Mouse (Mus musculus): ENCODE data around the gene Tas1r1. TPM values are rescaled to one million over a fixed set of nuclear protein-coding genes. Genes with fewer than 3 reads are reported as not detected.

Gene Tas1r1
- polyA plus RNA-seq, 1 experiment from 2014 or later, result 0.67 TPM

DNA sequence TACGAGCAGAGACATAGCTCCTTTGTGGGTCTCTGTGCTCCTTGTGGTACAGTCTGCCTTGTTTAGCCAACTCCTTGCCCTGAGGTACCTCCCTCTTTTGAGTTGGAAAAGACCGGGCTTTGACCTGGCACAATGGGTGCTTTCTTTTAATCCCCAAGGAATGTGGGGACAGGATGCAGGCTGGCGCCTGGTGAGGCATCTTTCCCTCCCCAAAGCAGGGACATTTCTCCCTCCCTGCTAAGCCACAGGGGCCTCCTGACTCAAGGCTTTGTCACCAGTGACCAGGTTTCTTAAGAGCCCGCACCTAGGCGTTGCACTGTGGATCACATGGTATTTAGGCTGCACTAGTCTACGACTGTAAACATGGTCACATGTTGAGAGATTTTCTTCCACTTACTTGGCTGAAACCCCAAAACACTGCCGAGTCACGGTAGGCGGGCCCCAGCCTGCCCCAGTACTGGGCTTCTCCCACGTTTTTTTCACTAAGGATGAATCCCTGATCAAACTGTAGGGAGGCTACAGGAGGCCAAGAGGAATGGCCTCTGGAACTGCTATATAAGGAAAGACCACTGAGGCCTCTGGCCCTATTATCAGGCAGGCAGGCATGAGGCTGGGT, 28.2 kb downstream of the Tas1r1 start:
- ATAC-seq (replicated peaks; ENCODE audit: low FRiP score), result 0 out of 2 replicates have a peak, but pooled peaks have one; percentile 7
- H3K4me3 ChIP-seq (ENCODE audit: low read depth, low read length), result peak overlapping the region; percentile 67
- peak overlapping the region; percentile 60 for H3K9ac ChIP-seq (ENCODE audit: low read length)
- H3K4me1 ChIP-seq (replicated peaks; ENCODE audit: control insufficient read depth, insufficient read depth, low read length), result peaks cover 28% of the 10 kb centered on the region
- WGBS, result under 1% methylated on average over 10 of the region's 10 CpGs
- H3K27ac ChIP-seq (ENCODE audit: low read depth, low read length), result no peak overlapping the region
- peak; percentile 63 for DNase-seq (ENCODE audit: low spot score)
- H3K27me3 ChIP-seq (ENCODE audit: control insufficient read depth, insufficient read depth, low read length), result peaks cover 21% of the 10 kb centered on the region
- H3K36me3 ChIP-seq (ENCODE audit: control insufficient read depth, insufficient read depth, low read length), result no peaks in the 10 kb centered on the region; the same call in 1 of the 2 replicates
- peak overlapping the region; percentile 100 for H3K4me2 ChIP-seq (ENCODE audit: low read depth, low read length, severe bottlenecking)
- no peaks in the 10 kb centered on the region for H3K9me3 ChIP-seq (ENCODE audit: control insufficient read depth, low read length)

DNA sequence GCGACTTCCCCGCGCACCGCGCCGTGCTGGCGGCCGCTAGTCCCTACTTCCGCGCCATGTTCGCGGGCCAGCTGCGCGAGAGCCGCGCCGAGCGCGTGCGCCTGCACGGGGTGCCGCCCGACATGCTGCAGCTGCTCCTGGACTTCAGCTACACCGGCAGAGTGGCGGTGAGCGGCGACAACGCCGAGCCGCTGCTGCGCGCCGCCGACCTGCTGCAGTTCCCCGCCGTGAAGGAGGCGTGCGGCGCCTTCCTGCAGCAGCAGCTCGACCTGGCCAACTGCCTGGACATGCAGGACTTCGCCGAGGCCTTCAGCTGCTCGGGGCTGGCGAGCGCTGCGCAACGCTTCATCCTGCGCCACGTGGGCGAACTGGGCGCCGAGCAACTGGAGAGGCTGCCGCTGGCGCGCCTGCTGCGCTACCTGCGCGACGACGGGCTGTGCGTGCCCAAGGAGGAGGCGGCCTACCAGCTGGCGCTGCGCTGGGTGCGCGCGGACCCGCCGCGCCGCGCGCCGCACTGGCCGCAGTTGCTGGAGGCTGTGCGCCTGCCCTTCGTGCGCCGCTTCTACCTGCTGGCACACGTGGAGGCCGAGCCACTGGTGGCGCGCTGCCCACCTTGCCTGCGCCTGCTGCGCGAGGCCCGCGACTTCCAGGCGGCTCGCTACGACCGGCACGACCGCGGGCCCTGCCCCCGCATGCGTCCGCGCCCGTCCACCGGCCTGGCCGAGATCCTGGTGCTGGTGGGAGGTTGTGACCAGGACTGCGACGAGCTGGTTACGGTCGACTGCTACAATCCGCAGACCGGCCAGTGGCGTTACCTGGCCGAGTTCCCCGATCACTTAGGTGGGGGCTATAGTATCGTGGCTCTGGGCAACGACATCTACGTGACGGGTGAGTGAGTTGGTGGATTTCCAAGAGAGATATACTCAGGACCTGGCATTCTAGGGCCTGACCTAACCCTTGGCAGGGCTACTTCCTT, 29.0 kb downstream of the Tas1r1 start:
- no peak for DNase-seq (ENCODE audit: low spot score)
- Histone ChIP-seq H3K9ac (ENCODE audit: low read length) (peak overlapping the region; percentile 60), H3K9me3 (ENCODE audit: control insufficient read depth, low read length) (no peaks in the 10 kb centered on the region), H3K4me2 (ENCODE audit: low read depth, low read length, severe bottlenecking) (peak overlapping the region; percentile 100), H3K27ac (ENCODE audit: low read depth, low read length) (no peak overlapping the region), H3K4me1 (replicated peaks; ENCODE audit: control insufficient read depth, insufficient read depth, low read length) (peaks cover 28% of the 10 kb centered on the region), H3K27me3 (ENCODE audit: control insufficient read depth, insufficient read depth, low read length) (peaks cover 21% of the 10 kb centered on the region), H3K4me3 (ENCODE audit: low read depth, low read length) (peak overlapping the region; percentile 67), H3K36me3 (ENCODE audit: control insufficient read depth, insufficient read depth, low read length) (no peaks in the 10 kb centered on the region; the same call in 1 of the 2 replicates)
- WGBS, result under 1% methylated on average over 109 of the region's 115 CpGs
- peak; percentile 75 for ATAC-seq (replicated peaks; ENCODE audit: low FRiP score)

DNA sequence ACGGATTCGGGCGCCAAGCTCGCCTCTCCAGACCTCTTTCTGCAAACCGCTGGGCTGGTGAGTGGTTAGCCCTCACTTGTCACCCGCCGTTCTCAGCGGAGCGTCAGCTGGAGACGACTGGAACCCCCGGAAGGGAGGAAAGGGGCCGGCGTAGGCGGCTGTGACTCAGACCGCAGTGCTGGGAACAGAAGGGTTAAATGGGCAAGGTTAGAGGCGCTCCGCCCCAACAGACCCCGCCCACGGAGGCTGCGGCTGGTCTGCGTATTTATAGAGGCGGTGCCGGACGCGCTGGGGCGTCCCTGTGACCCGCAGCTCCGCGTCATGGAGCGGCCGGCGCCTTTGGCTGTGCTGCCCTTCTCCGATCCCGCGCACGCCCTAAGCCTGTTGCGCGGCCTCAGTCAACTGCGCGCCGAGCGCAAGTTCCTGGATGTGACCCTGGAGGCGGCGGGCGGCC, 29.7 kb downstream of the Tas1r1 start, which contains the start of gene Klhl21:
TSS of gene Klhl21 (plus strand) at position 182 of the 454 bp plus-strand sequence.
- peak; percentile 88 for ATAC-seq (replicated peaks; ENCODE audit: low FRiP score)
- peak; percentile 95 for DNase-seq (ENCODE audit: low spot score)
- Histone ChIP-seq H3K9ac (ENCODE audit: low read length) (peak within 1 kb of the TSS; percentile 60), H3K27me3 (ENCODE audit: control insufficient read depth, insufficient read depth, low read length) (peaks cover 21% of the 10 kb centered on the region), H3K4me2 (ENCODE audit: low read depth, low read length, severe bottlenecking) (peak within 1 kb of the TSS; percentile 100), H3K4me3 (ENCODE audit: low read depth, low read length) (peak within 1 kb of the TSS; percentile 67), H3K27ac (ENCODE audit: low read depth, low read length) (no peak within 1 kb of the TSS), H3K36me3 (ENCODE audit: control insufficient read depth, insufficient read depth, low read length) (no peaks in the 10 kb centered on the region), H3K9me3 (ENCODE audit: control insufficient read depth, low read length) (no peaks in the 10 kb centered on the region), H3K4me1 (replicated peaks; ENCODE audit: control insufficient read depth, insufficient read depth, low read length) (peaks cover 28% of the 10 kb centered on the region)
- WGBS, result under 1% methylated on average over 43 of the region's 45 CpGs

DNA sequence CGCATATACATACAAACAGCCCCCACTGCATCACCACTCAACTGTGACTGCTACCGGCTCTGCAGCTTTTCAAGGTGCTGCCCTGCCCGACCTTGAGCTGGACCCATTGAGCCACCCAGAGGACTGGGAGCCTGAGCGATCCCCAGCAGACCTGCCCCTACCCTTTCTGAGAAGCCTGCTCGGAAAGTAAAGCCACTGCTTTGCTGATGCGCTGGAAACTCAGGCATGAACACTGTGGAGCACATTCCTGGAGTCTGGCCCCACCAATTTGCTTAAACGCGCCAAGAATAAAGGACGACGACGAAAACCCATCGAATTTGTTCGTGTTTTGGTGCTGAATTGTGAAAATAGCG, 30.2 kb downstream of the Tas1r1 start:
- peak overlapping the region; percentile 67 for H3K4me3 ChIP-seq (ENCODE audit: low read depth, low read length)
- WGBS, result under 1% methylated on average over 14 of the region's 14 CpGs
- H3K27ac ChIP-seq (ENCODE audit: low read depth, low read length), result no peak overlapping the region
- H3K4me1 ChIP-seq (replicated peaks; ENCODE audit: control insufficient read depth, insufficient read depth, low read length), result peaks cover 28% of the 10 kb centered on the region
- peaks cover 21% of the 10 kb centered on the region for H3K27me3 ChIP-seq (ENCODE audit: control insufficient read depth, insufficient read depth, low read length)
- no peak overlapping the region; the same call in 1 of the 2 replicates for H3K9ac ChIP-seq (ENCODE audit: low read length)
- no peaks in the 10 kb centered on the region for H3K36me3 ChIP-seq (ENCODE audit: control insufficient read depth, insufficient read depth, low read length)
- no peak for DNase-seq (ENCODE audit: low spot score)
- H3K4me2 ChIP-seq (ENCODE audit: low read depth, low read length, severe bottlenecking), result peak overlapping the region; percentile 100
- no peak for ATAC-seq (replicated peaks; ENCODE audit: low FRiP score)
- no peaks in the 10 kb centered on the region for H3K9me3 ChIP-seq (ENCODE audit: control insufficient read depth, low read length)

DNA sequence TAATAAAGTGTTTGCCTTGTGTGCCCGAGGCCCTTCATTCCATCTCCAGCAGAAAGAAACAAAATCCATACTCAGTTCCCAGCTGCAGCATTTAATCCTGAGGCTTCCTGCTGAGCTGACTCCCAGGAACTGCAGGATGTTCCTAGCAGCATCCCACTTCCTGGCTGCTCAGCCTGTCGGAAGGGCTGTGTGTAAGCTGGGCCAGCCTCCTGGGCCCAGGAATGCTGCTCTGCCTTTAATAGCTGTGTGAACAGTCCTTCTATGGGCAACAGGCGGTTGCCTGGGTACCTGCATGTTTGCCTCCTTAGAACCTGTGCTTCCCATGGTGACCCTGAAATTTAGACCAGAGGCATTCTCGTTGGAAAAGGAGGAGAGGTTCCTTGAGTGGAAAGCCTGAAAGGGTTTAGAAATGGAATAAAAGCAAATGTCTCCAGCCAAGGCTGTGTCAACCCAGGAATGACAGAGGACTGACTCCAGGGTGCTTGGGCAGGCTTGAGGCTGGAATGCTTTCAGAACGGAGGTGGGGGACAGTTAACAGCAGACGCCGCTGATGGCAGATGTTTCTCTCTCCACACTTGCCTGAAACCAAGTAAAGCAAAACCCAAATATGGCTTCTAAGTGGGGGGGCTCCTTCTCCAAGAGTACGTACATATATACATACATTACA, 30.8 kb downstream of the Tas1r1 start:
- Histone ChIP-seq H3K4me3 (ENCODE audit: low read depth, low read length) (peak overlapping the region; percentile 67; the same call in 1 of the 2 replicates), H3K27me3 (ENCODE audit: control insufficient read depth, insufficient read depth, low read length) (peaks cover 21% of the 10 kb centered on the region), H3K4me1 (replicated peaks; ENCODE audit: control insufficient read depth, insufficient read depth, low read length) (peaks cover 28% of the 10 kb centered on the region), H3K9me3 (ENCODE audit: control insufficient read depth, low read length) (no peaks in the 10 kb centered on the region), H3K9ac (ENCODE audit: low read length) (no peak overlapping the region; the same call in none of the 2 replicates), H3K27ac (ENCODE audit: low read depth, low read length) (no peak overlapping the region), H3K36me3 (ENCODE audit: control insufficient read depth, insufficient read depth, low read length) (no peaks in the 10 kb centered on the region), H3K4me2 (ENCODE audit: low read depth, low read length, severe bottlenecking) (peak overlapping the region; percentile 100)
- 5% methylated on average over 8 of the region's 8 CpGs for WGBS
- DNase-seq (ENCODE audit: low spot score), result no peak
- ATAC-seq (replicated peaks; ENCODE audit: low FRiP score), result no peak

DNA sequence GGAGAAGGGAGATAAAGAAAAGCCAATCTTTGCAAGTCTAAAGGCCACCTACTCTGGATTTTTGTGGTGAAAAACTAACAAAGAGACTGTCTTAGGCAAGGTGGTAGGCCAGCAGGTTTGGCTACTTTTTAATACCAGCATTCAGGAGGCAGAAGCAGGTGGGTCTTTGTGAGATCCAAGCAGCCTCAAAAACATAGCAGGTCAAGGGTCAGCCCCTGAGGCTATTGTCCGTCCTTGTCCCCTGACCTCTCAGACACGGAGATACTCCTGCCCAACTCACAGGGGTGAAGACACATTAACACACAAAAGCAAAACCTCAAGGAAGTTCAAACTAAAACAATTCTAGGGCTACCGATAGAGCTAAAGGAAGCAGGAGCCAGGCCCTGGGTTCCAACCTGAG, 31.6 kb downstream of the Tas1r1 start:
- peaks cover 28% of the 10 kb centered on the region for H3K4me1 ChIP-seq (replicated peaks; ENCODE audit: control insufficient read depth, insufficient read depth, low read length)
- WGBS, result 21% methylated on average over 3 of the region's 3 CpGs

DNA sequence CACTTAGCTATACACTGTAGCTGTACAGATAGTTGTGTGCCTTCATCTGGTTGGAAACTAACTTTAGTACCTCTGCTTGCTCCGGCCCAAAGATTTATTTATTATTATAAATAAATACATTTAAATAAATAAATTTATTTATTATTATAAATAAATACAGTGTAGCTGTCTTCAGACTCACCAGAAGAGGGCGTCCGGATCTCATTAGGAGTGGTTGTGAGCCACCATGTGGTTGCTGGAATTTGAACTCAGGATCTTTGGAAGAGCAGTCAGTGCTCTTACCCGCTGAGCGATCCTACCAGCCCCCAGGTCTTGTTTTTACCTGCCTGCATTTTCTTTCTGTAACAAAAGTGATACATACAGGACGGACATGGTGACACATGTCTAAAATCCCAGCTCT, 32.2 kb downstream of the Tas1r1 start:
- Histone ChIP-seq H3K4me3 (ENCODE audit: low read depth, low read length) (no peak overlapping the region), H3K27me3 (ENCODE audit: control insufficient read depth, insufficient read depth, low read length) (peaks cover 21% of the 10 kb centered on the region), H3K36me3 (ENCODE audit: control insufficient read depth, insufficient read depth, low read length) (no peaks in the 10 kb centered on the region), H3K9me3 (ENCODE audit: control insufficient read depth, low read length) (no peaks in the 10 kb centered on the region), H3K9ac (ENCODE audit: low read length) (no peak overlapping the region), H3K27ac (ENCODE audit: low read depth, low read length) (no peak overlapping the region), H3K4me2 (ENCODE audit: low read depth, low read length, severe bottlenecking) (no peak overlapping the region), H3K4me1 (replicated peaks; ENCODE audit: control insufficient read depth, insufficient read depth, low read length) (peaks cover 28% of the 10 kb centered on the region)
- no peak for DNase-seq (ENCODE audit: low spot score)
- WGBS, result 79% methylated on average over 6 of the region's 6 CpGs
- no peak for ATAC-seq (replicated peaks; ENCODE audit: low FRiP score)

More for the DNA sequence above, 31.6 kb downstream of the Tas1r1 start:
- peaks cover 21% of the 10 kb centered on the region for H3K27me3 ChIP-seq (ENCODE audit: control insufficient read depth, insufficient read depth, low read length)
- DNase-seq (ENCODE audit: low spot score) (no peak), ATAC-seq (replicated peaks; ENCODE audit: low FRiP score) (no peak)
- H3K4me3 ChIP-seq (ENCODE audit: low read depth, low read length), result no peak overlapping the region
- H3K27ac ChIP-seq (ENCODE audit: low read depth, low read length), result no peak overlapping the region
- H3K36me3 ChIP-seq (ENCODE audit: control insufficient read depth, insufficient read depth, low read length), result no peaks in the 10 kb centered on the region
- H3K9ac ChIP-seq (ENCODE audit: low read length), result no peak overlapping the region
- no peaks in the 10 kb centered on the region for H3K9me3 ChIP-seq (ENCODE audit: control insufficient read depth, low read length)
- H3K4me2 ChIP-seq (ENCODE audit: low read depth, low read length, severe bottlenecking), result no peak overlapping the region

DNA sequence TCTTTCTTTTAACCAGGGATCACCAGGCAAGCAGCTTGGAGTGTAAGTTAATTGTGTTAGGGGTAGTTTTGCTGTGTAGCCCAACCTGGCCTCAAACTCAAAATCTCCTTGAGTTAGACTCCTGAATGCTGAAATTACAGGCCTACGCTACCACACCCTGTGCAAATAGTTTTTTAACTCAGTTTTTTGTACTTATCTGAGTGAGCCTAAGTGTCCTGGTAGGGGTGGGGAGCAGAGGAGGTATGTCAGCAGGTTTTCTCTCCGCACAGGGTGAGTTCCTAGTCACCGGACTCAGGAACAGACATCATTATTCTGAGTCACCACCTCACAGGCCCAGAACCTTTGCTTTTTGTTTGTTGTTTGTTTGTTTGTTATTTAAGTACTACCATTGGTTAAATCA, 36.3 kb downstream of the Tas1r1 start:
- Histone ChIP-seq H3K36me3 (ENCODE audit: control insufficient read depth, insufficient read depth, low read length) (no peaks in the 10 kb centered on the region), H3K27ac (ENCODE audit: low read depth, low read length) (no peak overlapping the region), H3K4me3 (ENCODE audit: low read depth, low read length) (no peak overlapping the region), H3K9me3 (ENCODE audit: control insufficient read depth, low read length) (no peaks in the 10 kb centered on the region), H3K27me3 (ENCODE audit: control insufficient read depth, insufficient read depth, low read length) (peaks cover 5% of the 10 kb centered on the region; the same call in 1 of the 2 replicates), H3K9ac (ENCODE audit: low read length) (no peak overlapping the region), H3K4me1 (replicated peaks; ENCODE audit: control insufficient read depth, insufficient read depth, low read length) (no peaks in the 10 kb centered on the region), H3K4me2 (ENCODE audit: low read depth, low read length, severe bottlenecking) (no peak overlapping the region)
- ATAC-seq (replicated peaks; ENCODE audit: low FRiP score) (no peak), DNase-seq (ENCODE audit: low spot score) (no peak)
- WGBS, result 96% methylated on average over 3 of the region's 3 CpGs

Measured in forebrain, embryonic 11.5 days (tissue).